ENCODE assay signal across 22 mouse cellular contexts in genomic region chr17:63686361-63686760, GRCm38 (mm10).
"Had no signal": no experiment of that assay in that cellular context is flagged by ENCODE, and none has a peak within 500 bp of the region (broad histone marks: within the 10 kb centered on the region; RNA-seq: fewer than 3 reads in every experiment).

No protein-coding gene starts in this region.

- H3K4me3 ChIP-seq: layer of hippocampus, adult 2 months; left cerebral cortex, adult 2 months; limb, embryonic 13.5 days; liver, embryonic 12.5 days; liver, embryonic 15.5 days; lung, embryonic 15.5 days; megakaryocyte, embryonic 14.5 days; midbrain, embryonic 10.5 days; midbrain, embryonic 13.5 days; neural tube, embryonic 12.5 days; neural tube, embryonic 15.5 days had no signal

- H3K4me1 ChIP-seq: limb, embryonic 13.5 days; liver, embryonic 12.5 days; liver, embryonic 15.5 days; lung, embryonic 15.5 days; megakaryocyte, embryonic 14.5 days; midbrain, embryonic 10.5 days; midbrain, embryonic 13.5 days; neural tube, embryonic 12.5 days had no signal

- H3K9ac ChIP-seq: limb, embryonic 13.5 days; liver, embryonic 12.5 days; liver, embryonic 15.5 days; lung, embryonic 15.5 days; midbrain, embryonic 13.5 days; neural tube, embryonic 12.5 days; neural tube, embryonic 15.5 days had no signal

- DNase-seq: layer of hippocampus, adult 9-11 months; layer of hippocampus, postnatal 36 days; liver; lung, adult 18-20 months; lung, postnatal 10 days; lung, postnatal 36 days; right cerebral cortex, postnatal 25 days; thymus, adult 18-20 months; thymus, postnatal 36 days had no signal

- H3K9me3 ChIP-seq: limb, embryonic 13.5 days; liver, embryonic 12.5 days; liver, embryonic 15.5 days; lung, embryonic 15.5 days; midbrain, embryonic 10.5 days; midbrain, embryonic 13.5 days; neural tube, embryonic 12.5 days; neural tube, embryonic 15.5 days had no signal

- H3K4me2 ChIP-seq: limb, embryonic 13.5 days; liver, embryonic 12.5 days; liver, embryonic 15.5 days; lung, embryonic 15.5 days; midbrain, embryonic 13.5 days; neural tube, embryonic 12.5 days; neural tube, embryonic 15.5 days had no signal

- H3K27ac ChIP-seq: kidney, postnatal 0 days; layer of hippocampus, adult 2 months; left cerebral cortex, adult 2 months; limb, embryonic 13.5 days; liver, embryonic 12.5 days; liver, embryonic 15.5 days; lung, embryonic 15.5 days; midbrain, embryonic 10.5 days; midbrain, embryonic 13.5 days; neural tube, embryonic 12.5 days; neural tube, embryonic 15.5 days had no signal

- H3K36me3 ChIP-seq: limb, embryonic 13.5 days; liver, embryonic 12.5 days; liver, embryonic 15.5 days; lung, embryonic 15.5 days; midbrain, embryonic 10.5 days; midbrain, embryonic 13.5 days; neural tube, embryonic 12.5 days; neural tube, embryonic 15.5 days had no signal

- ATAC-seq: intestine, postnatal 0 days; liver, embryonic 12.5 days had no signal

- H3K27me3 ChIP-seq: limb, embryonic 13.5 days; liver, embryonic 12.5 days; liver, embryonic 15.5 days; lung, embryonic 15.5 days; megakaryocyte, embryonic 14.5 days; midbrain, embryonic 13.5 days; neural tube, embryonic 12.5 days; neural tube, embryonic 15.5 days had no signal
